Mouse (Mus musculus) neural tube, embryonic 11.5 days (tissue): ENCODE data around the gene Schip1. TPM values are rescaled to one million over a fixed set of nuclear protein-coding genes. Genes with fewer than 3 reads are reported as not detected.

Experiments
- ATAC-seq: fragments of 200-750 bp; cut with Nextera tagmentation; 2 replicates; pipeline ENCODE4 v1.8.0; 2017; ENCODE audit warnings: moderate number of reproducible peaks, mild to moderate bottlenecking, moderate TSS enrichment, moderate library complexity; ENCODE audit not compliant: insufficient read depth, low FRiP score, low TSS enrichment
- DNase-seq: peaks from one replicate; pipeline ENCODE4 v3.0.0-alpha.2; 2015; ENCODE audit warnings: low spot score
- H3K27ac ChIP-seq: fragments of 300-500 bp; sonication (generic); 2 replicates; pipeline ENCODE4 v1.5.1; 2014; ENCODE audit warnings: low read depth, mild to moderate bottlenecking, low read length
- H3K27me3 ChIP-seq: fragments of 300-500 bp; sonication (generic); 2 replicates; pipeline ENCODE4 v1.6.1; 2014; ENCODE audit warnings: mild to moderate bottlenecking, low read length, mixed read lengths; ENCODE audit not compliant: control insufficient read depth, insufficient read depth
- H3K36me3 ChIP-seq: fragments of 300-500 bp; sonication (generic); 2 replicates; pipeline ENCODE4 v1.6.1; 2014; ENCODE audit warnings: mild to moderate bottlenecking, low read length, moderate library complexity, mixed read lengths; ENCODE audit not compliant: control insufficient read depth, insufficient read depth
- H3K4me1 ChIP-seq: fragments of 300-500 bp; sonication (generic); 2 replicates; pipeline ENCODE4 v1.6.1; 2014; ENCODE audit warnings: low read length, mixed read lengths; ENCODE audit not compliant: control insufficient read depth, insufficient read depth
- H3K4me2 ChIP-seq: fragments of 300-500 bp; sonication (generic); 2 replicates; pipeline ENCODE4 v1.6.1; 2014; ENCODE audit warnings: low read depth, mild to moderate bottlenecking, moderate library complexity
- H3K4me3 ChIP-seq: fragments of 300-500 bp; sonication (generic); 2 replicates; pipeline ENCODE4 v1.5.1; 2014; ENCODE audit warnings: low read depth, low read length
- H3K9ac ChIP-seq: fragments of 300-500 bp; sonication (generic); 2 replicates; pipeline ENCODE4 v1.6.1; 2014; ENCODE audit warnings: mild to moderate bottlenecking, low read length
- H3K9me3 ChIP-seq: fragments of 300-500 bp; sonication (generic); 2 replicates; pipeline ENCODE4 v1.6.1; 2016; ENCODE audit warnings: low read length; ENCODE audit not compliant: control insufficient read depth
- WGBS: fragments of 180-500 bp; shearing (Covaris S2); extraction: QIAGEN DNeasy Blood & Tissue Kit; methylation state at CpG from one replicate; pipeline ENCODE4 v1.1.7; 2014; 5-methylcytosine and 5-hydroxymethylcytosine counted together
- polyA plus RNA-seq: library from polyadenylated mRNA; unstranded; fragments of >200 nt; fragmentation: Nextera tagmentation; extraction: Ambion mirVana; gene quantifications from 2 replicates; pipeline ENCODE4 v1.2.1, GENCODE M21; 2014

Schip1 gene
- polyA plus RNA-seq, 1 experiment from 2014 or later = 87.2 TPM

- peaks cover 3% of the 10 kb centered on the region; the same call in 1 of the 2 replicates for H3K4me1 ChIP-seq
- peak; percentile 46; the same call in 1 of the 2 replicates for ATAC-seq
- WGBS = 32% methylated on average over 3 of the region's 3 CpGs
- H3K27ac ChIP-seq = no peak overlapping the region
- H3K36me3 ChIP-seq = no peaks in the 10 kb centered on the region
- H3K4me3 ChIP-seq = no peak overlapping the region
- DNase-seq = peak; percentile 41
- no peak overlapping the region for H3K9ac ChIP-seq
- no peaks in the 10 kb centered on the region for H3K27me3 ChIP-seq
- no peaks in the 10 kb centered on the region for H3K9me3 ChIP-seq
- H3K4me2 ChIP-seq = no peak overlapping the region
Measured at GRCm38 (mm10) chr3:68271457-68271856, 206.9 kb downstream of the Schip1 start.

DNA sequence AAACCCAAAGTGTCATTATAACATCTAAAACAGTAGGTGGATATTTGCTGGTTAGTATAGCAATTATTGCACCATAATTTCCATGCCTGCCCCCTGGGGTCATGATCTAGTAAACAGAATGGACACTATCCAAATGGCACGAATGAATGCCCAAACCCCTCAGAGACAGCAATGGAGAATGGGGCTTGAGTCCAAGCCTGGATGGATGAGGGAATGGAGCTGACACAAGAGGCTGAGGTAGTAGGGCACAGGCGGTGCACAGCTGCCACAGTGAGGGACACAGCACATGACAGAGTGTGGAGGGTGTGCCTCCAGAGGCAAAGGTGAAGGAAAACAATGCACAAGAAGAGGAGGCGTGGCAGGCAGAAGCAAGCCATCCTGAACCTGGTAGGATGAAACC lies 207.3 kb downstream of the Schip1 start:
- DNase-seq = peak; percentile 42
- Histone ChIP-seq H3K4me3 (no peak overlapping the region), H3K9ac (no peak overlapping the region), H3K9me3 (no peaks in the 10 kb centered on the region), H3K4me1 (peaks cover 3% of the 10 kb centered on the region; the same call in 1 of the 2 replicates), H3K27me3 (no peaks in the 10 kb centered on the region), H3K36me3 (no peaks in the 10 kb centered on the region), H3K27ac (no peak overlapping the region), H3K4me2 (no peak overlapping the region)
- 42% methylated on average over 3 of the region's 3 CpGs for WGBS
- peak; percentile 68 for ATAC-seq

DNA sequence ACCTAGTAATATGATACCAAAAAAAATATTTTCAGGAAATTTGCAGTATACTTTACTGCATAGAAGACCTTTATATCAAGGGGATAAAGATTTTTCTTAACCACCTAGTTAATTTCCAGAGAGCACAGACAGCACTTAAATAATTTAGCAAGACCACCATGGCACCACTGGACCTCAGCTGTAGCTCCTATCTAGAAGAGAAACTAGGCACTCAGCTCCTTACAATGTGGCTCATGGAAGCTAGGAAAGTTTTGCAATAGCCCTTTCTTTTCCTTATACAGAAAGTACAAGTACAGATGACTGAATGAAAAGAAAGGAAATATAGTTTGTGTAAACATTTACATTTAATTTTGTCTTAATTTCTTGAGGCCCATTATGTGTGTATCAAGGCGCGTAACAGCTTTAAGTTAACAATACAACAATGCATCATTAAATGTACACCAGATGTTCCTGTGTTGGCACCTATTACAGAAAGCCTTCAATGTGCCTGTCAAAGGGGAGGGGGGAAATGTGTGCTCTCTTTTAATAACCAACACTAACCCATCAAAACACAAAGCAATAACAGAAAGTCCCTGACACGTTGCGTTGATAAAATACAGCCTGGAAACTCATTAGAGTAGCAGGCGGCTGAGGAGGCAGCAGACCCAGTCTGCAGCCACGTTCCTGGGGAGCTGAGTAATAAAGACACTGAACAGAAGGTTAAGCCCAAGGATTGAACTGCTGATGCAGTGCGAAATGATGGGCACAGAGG lies 218.4 kb downstream of the Schip1 start:
- 0 out of 2 replicates have a peak overlapping the region, but pooled peaks have one; percentile 60 for H3K27ac ChIP-seq
- ATAC-seq (peak; percentile 75), DNase-seq (peak; percentile 36)
- H3K36me3 ChIP-seq = no peaks in the 10 kb centered on the region
- peak overlapping the region; percentile 6; the same call in 1 of the 2 replicates for H3K4me2 ChIP-seq
- H3K4me3 ChIP-seq = no peak overlapping the region
- peaks cover 6% of the 10 kb centered on the region for H3K4me1 ChIP-seq
- no peaks in the 10 kb centered on the region for H3K9me3 ChIP-seq
- H3K27me3 ChIP-seq = no peaks in the 10 kb centered on the region
- 25% methylated on average over 7 of the region's 7 CpGs for WGBS
- no peak overlapping the region for H3K9ac ChIP-seq

DNA sequence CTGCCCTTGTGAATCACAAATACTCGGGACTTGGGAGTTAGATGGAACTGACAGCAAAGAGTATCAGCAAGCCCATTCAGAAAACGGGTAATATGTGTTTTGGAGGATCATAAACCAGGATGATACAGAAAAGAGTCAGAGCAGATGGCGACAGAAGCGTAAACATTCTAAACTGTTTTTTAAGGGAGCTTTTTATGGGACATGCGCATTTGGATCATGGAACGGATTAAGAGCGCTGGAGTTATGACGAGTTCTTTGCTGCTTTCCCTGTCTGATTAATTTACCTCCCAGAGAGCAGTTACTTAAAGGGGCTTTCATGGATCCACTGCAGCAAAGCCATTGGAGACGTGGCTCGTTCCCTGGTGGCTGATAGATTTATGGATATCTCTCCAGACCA lies 219.0 kb downstream of the Schip1 start:
- Histone ChIP-seq H3K27ac (0 out of 2 replicates have a peak overlapping the region, but pooled peaks have one; percentile 60), H3K4me2 (peak overlapping the region; percentile 6; the same call in 1 of the 2 replicates), H3K4me1 (peaks cover 6% of the 10 kb centered on the region), H3K4me3 (no peak overlapping the region), H3K9me3 (no peaks in the 10 kb centered on the region), H3K9ac (no peak overlapping the region), H3K27me3 (no peaks in the 10 kb centered on the region), H3K36me3 (no peaks in the 10 kb centered on the region)
- 36% methylated on average over 10 of the region's 10 CpGs for WGBS
- DNase-seq (no peak), ATAC-seq (peak; percentile 35; the same call in 1 of the 2 replicates)

GRCm38 (mm10) chr3:68284500-68284899 lies 219.9 kb downstream of the Schip1 start:
- no peak for DNase-seq
- H3K4me1 ChIP-seq = peaks cover 6% of the 10 kb centered on the region
- H3K36me3 ChIP-seq = no peaks in the 10 kb centered on the region
- H3K9ac ChIP-seq = no peak overlapping the region
- no peak overlapping the region for H3K4me2 ChIP-seq
- no peak overlapping the region for H3K4me3 ChIP-seq
- no peak for ATAC-seq
- H3K9me3 ChIP-seq = no peaks in the 10 kb centered on the region
- WGBS = 82% methylated on average over 2 of the region's 2 CpGs
- H3K27me3 ChIP-seq = no peaks in the 10 kb centered on the region
- no peak overlapping the region for H3K27ac ChIP-seq

DNA sequence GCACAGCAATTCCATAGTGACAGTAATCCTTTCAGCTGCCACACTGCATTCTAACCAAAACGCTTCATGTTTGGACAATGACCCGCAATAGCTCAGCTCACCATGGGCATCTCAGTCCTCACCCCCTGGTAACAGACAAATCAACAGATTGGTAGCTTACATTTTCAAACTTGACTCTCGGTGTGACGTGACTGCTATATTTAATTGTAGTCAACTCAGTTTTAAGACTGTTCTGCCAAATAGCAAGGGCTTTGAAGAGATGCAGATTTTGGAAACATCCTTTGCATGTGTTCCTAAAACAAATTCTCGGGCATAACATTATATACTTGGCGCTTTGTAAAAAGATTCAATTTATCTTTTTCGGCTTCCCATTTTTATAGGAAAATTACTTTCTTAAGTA lies 232.2 kb downstream of the Schip1 start:
- Histone ChIP-seq H3K9ac (no peak overlapping the region), H3K4me1 (no peaks in the 10 kb centered on the region), H3K27ac (no peak overlapping the region), H3K27me3 (no peaks in the 10 kb centered on the region), H3K36me3 (no peaks in the 10 kb centered on the region), H3K4me3 (no peak overlapping the region), H3K4me2 (no peak overlapping the region), H3K9me3 (no peaks in the 10 kb centered on the region)
- WGBS = 89% methylated on average over 7 of the region's 7 CpGs
- no peak for ATAC-seq
- DNase-seq = no peak

GRCm38 (mm10) chr3:68305647-68306046 lies 241.0 kb downstream of the Schip1 start:
- 0% methylated on average over 1 of the region's 1 CpGs for WGBS
- no peak overlapping the region for H3K27ac ChIP-seq
- ATAC-seq = no peak

GRCm38 (mm10) chr3:68306726-68307125 lies 242.1 kb downstream of the Schip1 start:
- WGBS = 36% methylated on average over 4 of the region's 4 CpGs

More at GRCm38 (mm10) chr3:68305647-68306046, 241.0 kb downstream of the Schip1 start:
- Histone ChIP-seq H3K4me3 (no peak overlapping the region), H3K36me3 (no peaks in the 10 kb centered on the region), H3K9me3 (no peaks in the 10 kb centered on the region), H3K27me3 (no peaks in the 10 kb centered on the region), H3K4me2 (no peak overlapping the region), H3K4me1 (no peaks in the 10 kb centered on the region), H3K9ac (no peak overlapping the region)
- no peak for DNase-seq

GRCm38 (mm10) chr3:68325575-68325974 lies 261.0 kb downstream of the Schip1 start:
- Histone ChIP-seq H3K9ac (no peak overlapping the region), H3K4me1 (no peaks in the 10 kb centered on the region), H3K27me3 (no peaks in the 10 kb centered on the region), H3K27ac (no peak overlapping the region), H3K9me3 (no peaks in the 10 kb centered on the region), H3K4me3 (no peak overlapping the region), H3K36me3 (no peaks in the 10 kb centered on the region), H3K4me2 (no peak overlapping the region)
- DNase-seq = no peak
- ATAC-seq = no peak
- WGBS = 79% methylated on average over 6 of the region's 6 CpGs

More at GRCm38 (mm10) chr3:68306726-68307125, 242.1 kb downstream of the Schip1 start:
- Histone ChIP-seq H3K27me3 (no peaks in the 10 kb centered on the region), H3K9ac (no peak overlapping the region), H3K27ac (no peak overlapping the region), H3K36me3 (no peaks in the 10 kb centered on the region), H3K4me2 (no peak overlapping the region), H3K4me1 (no peaks in the 10 kb centered on the region), H3K4me3 (no peak overlapping the region), H3K9me3 (no peaks in the 10 kb centered on the region)
- ATAC-seq (no peak), DNase-seq (no peak)
